Mouse (Mus musculus) midbrain, embryonic 10.5 days (tissue): ENCODE measurements around the gene Chst2. TPM values are rescaled to one million over a fixed set of nuclear protein-coding genes. Genes with fewer than 3 reads are reported as not detected.
A peak's percentile ranks its signal among the peaks of the same experiment; 100 is the strongest.

Source experiments
- DNase-seq: peaks from one replicate; pipeline ENCODE4 v3.0.0-alpha.2; 2017; ENCODE audit warnings: low spot score
- H3K27ac ChIP-seq: fragments of 300-500 bp; sonication (generic); replicated peaks from 2 replicates; pipeline ENCODE4 v1.5.1; 2016; ENCODE audit warnings: mild to moderate bottlenecking
- H3K27me3 ChIP-seq: fragments of 300-500 bp; sonication (generic); 2 replicates; pipeline ENCODE4 v1.6.1; 2016; ENCODE audit warnings: low read depth, mild to moderate bottlenecking; ENCODE audit not compliant: poor library complexity, severe bottlenecking
- H3K36me3 ChIP-seq: fragments of 300-500 bp; sonication (generic); 2 replicates; pipeline ENCODE4 v1.6.1; 2016; ENCODE audit warnings: mild to moderate bottlenecking, moderate library complexity
- H3K4me1 ChIP-seq: fragments of 300-500 bp; sonication (generic); 2 replicates; pipeline ENCODE4 v1.6.1; 2016
- H3K4me3 ChIP-seq: fragments of 300-500 bp; sonication (generic); 2 replicates; pipeline ENCODE4 v1.5.1; 2016; ENCODE audit warnings: mild to moderate bottlenecking, moderate library complexity
- H3K9me3 ChIP-seq: fragments of 300-500 bp; sonication (generic); replicated peaks from 2 replicates; pipeline ENCODE4 v1.6.1; 2016; ENCODE audit warnings: mild to moderate bottlenecking
- WGBS: fragments of 180-500 bp; shearing (Covaris S2); methylation state at CpG from one replicate; pipeline ENCODE4 v1.1.7; 2016; 5-methylcytosine and 5-hydroxymethylcytosine counted together
- polyA plus RNA-seq: library from polyadenylated mRNA; unstranded; fragments of >200 nt; fragmentation: Nextera tagmentation; extraction: Ambion mirVana; gene quantifications from 2 replicates; pipeline ENCODE4 v1.2.1, GENCODE M21; 2016

Chst2 gene
- 8.8 TPM in 2 replicates for polyA plus RNA-seq

DNA sequence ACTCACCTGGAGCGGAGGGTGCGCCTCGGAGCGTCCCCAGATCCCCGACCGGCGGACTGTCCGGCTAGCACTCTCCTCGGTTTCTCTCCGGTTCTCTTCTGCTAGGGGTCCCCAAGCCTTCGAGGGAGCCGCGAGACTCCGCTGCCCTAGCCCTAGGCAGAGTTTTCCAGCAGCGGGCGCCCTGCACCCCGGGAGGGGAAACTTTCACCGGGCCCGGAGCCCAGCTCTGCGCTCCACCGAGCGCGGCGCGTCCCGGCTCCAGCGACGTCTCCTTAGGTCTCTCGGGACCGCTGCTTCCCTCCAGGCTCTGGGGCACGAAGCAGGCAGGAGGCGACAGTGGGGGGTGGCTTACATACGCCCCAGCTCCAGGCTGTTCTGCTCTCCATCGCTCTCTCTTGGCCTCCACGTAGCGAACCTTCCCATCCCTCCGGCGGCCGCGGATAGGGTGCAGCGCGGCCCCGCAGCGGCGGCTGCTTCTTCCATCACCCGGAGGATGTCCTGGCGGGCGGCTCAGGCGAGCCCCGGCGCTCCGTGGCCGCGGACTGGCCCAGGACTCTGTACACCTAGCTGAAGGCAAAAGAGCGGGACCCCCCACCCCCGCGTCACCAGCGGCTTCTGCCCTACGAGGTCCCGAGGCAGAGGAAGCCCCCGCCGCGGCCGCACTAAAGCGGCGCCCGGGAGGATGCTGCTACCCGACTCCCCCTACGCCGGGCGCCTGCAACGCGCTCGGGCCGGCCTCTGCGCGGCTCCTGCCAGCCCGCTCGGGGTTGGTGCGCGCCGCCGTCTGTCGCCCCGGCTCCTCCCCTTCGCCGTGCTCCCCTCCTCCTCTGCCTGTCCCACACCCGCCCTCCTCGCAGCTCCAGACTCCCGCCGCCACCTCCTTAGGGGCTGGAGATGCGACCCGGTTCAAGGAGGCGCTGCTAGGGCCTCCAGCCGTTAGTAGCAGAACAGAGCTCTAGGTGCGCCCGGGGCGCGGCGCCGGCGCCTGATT lies at the start of gene Chst2:
Gene Chst2 (minus strand): TSS at position 152 of the 991 bp plus-strand sequence.
- H3K27me3 ChIP-seq, result peaks cover 31% of the 10 kb centered on the region
- peaks cover 14% of the 10 kb centered on the region for H3K36me3 ChIP-seq
- peak within 1 kb of the TSS; percentile 84 for H3K4me3 ChIP-seq
- DNase-seq, result peak; percentile 93
- no peaks in the 10 kb centered on the region for H3K9me3 ChIP-seq
- under 1% methylated on average over 102 of the region's 102 CpGs for WGBS
- peaks cover 42% of the 10 kb centered on the region for H3K4me1 ChIP-seq
- H3K27ac ChIP-seq, result peak within 1 kb of the TSS; percentile 89

DNA sequence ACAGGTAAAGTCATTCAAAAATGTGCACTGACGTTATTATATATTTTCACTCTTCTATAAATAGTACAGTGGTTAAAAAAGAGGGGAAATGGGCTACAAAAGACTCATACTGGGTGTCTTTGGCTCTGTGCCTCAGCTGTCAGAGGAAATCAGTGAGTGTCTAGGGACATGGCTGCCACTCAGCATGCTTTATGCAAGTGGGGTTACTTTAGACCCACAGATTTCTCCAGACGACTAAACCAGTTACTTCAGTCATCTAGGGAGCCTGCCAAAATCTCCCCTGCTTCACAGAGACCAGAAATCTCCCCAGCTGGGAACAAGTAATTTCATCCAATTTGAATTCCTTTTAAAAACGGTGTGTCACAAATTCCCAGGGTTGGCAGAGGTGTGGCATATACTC lies 45.4 kb upstream of the Chst2 start:
- no peak for DNase-seq
- no peak overlapping the region for H3K4me3 ChIP-seq
- WGBS, result 89% methylated on average over 3 of the region's 3 CpGs
- no peaks in the 10 kb centered on the region for H3K4me1 ChIP-seq
- no peak overlapping the region for H3K27ac ChIP-seq
- H3K27me3 ChIP-seq, result no peaks in the 10 kb centered on the region
- H3K9me3 ChIP-seq, result no peaks in the 10 kb centered on the region; the same call in 1 of the 2 replicates
- H3K36me3 ChIP-seq, result peaks cover 12% of the 10 kb centered on the region

DNA sequence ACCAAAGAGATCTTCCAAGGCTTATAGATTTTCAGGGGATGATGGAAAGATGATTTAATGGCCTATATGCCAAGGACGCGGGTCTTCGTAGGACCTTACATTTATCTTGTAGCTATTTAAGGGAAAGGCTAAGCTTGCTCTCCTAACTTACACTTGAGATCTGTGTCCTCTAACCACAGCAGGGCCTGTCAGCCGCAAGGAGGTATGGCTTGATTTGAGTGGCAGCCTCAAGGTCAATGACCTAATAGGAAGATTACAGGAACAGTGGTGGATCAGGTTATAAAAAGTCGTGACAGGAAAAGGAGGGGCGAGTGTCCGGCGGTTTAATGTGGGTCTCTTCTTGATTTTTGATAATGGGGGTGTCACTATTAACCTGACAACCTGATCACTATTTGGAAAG lies 44.1 kb upstream of the Chst2 start:
- Histone ChIP-seq H3K9me3 (no peaks in the 10 kb centered on the region; the same call in 1 of the 2 replicates), H3K27ac (no peak overlapping the region), H3K4me1 (no peaks in the 10 kb centered on the region), H3K4me3 (no peak overlapping the region), H3K36me3 (no peaks in the 10 kb centered on the region; the same call in 1 of the 2 replicates), H3K27me3 (no peaks in the 10 kb centered on the region)
- WGBS, result 95% methylated on average over 8 of the region's 8 CpGs
- no peak for DNase-seq

DNA sequence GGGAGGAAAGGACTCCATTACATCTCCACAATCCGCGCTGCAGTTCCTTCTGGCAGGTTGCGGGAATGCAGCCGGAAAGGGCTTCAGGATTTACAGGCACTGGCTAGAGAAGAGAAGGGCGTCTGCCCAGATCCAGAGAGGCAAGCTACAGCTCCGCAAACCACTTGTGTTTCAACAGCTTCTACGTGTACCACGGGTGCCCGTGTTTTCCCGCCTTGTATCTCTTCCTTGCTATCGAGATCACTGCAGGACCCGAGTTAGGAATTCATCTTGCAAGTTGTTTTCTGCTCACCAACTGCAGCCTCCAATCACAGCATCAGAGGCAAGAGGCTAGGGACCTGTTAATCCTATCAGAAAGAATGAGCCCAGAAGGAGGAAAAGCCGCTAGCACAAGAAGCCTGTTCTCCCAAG lies 35.8 kb upstream of the Chst2 start:
- H3K4me3 ChIP-seq, result peak overlapping the region; percentile 44
- H3K36me3 ChIP-seq, result no peaks in the 10 kb centered on the region
- WGBS, result 6% methylated on average over 13 of the region's 13 CpGs
- no peaks in the 10 kb centered on the region for H3K9me3 ChIP-seq
- H3K27ac ChIP-seq, result peak overlapping the region; percentile 74
- no peaks in the 10 kb centered on the region for H3K27me3 ChIP-seq
- H3K4me1 ChIP-seq, result peaks cover 21% of the 10 kb centered on the region
- DNase-seq, result peak; percentile 75

DNA sequence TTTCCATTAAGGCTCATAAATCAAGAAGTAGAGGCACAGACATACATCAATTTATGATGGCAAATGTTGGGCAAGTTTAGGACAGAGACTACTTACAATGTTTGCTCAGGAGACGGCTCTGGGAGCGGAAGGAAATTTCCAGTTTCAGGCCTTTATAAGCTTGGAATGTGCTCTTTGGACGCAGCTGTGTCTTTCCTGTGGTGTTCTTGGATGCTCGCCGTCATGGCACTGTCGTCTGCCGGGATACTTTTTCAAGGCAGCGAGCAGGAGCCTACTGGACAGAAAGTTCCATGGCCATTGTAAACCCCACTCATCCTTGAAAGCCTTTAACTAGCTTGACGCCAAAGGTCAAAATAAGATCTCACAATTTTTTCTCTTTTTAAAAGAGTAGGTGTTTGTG lies 31.4 kb upstream of the Chst2 start:
- Histone ChIP-seq H3K27ac (no peak overlapping the region), H3K9me3 (no peaks in the 10 kb centered on the region), H3K27me3 (no peaks in the 10 kb centered on the region), H3K4me1 (peaks cover 21% of the 10 kb centered on the region), H3K36me3 (no peaks in the 10 kb centered on the region), H3K4me3 (no peak overlapping the region)
- no peak for DNase-seq
- 88% methylated on average over 9 of the region's 9 CpGs for WGBS

DNA sequence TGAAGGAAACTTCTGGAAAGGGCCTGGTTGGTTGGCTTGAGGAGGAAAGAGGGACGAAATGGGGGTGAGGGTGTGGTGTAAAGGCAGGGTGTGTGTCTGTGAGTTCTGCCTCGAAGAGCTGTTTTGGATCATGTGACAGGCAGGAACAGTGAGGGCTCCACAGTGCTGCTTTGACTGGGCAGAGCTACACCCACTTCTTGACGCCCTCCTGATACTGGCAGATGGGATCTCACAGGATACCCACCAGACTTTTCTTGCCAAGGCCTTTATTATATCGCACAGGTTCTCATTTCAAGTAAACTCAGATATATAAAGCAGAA lies 29.7 kb upstream of the Chst2 start:
- no peak for DNase-seq
- Histone ChIP-seq H3K36me3 (no peaks in the 10 kb centered on the region), H3K27me3 (no peaks in the 10 kb centered on the region), H3K4me1 (peaks cover 6% of the 10 kb centered on the region; the same call in 1 of the 2 replicates), H3K9me3 (no peaks in the 10 kb centered on the region), H3K27ac (no peak overlapping the region), H3K4me3 (no peak overlapping the region)
- 85% methylated on average over 4 of the region's 4 CpGs for WGBS

DNA sequence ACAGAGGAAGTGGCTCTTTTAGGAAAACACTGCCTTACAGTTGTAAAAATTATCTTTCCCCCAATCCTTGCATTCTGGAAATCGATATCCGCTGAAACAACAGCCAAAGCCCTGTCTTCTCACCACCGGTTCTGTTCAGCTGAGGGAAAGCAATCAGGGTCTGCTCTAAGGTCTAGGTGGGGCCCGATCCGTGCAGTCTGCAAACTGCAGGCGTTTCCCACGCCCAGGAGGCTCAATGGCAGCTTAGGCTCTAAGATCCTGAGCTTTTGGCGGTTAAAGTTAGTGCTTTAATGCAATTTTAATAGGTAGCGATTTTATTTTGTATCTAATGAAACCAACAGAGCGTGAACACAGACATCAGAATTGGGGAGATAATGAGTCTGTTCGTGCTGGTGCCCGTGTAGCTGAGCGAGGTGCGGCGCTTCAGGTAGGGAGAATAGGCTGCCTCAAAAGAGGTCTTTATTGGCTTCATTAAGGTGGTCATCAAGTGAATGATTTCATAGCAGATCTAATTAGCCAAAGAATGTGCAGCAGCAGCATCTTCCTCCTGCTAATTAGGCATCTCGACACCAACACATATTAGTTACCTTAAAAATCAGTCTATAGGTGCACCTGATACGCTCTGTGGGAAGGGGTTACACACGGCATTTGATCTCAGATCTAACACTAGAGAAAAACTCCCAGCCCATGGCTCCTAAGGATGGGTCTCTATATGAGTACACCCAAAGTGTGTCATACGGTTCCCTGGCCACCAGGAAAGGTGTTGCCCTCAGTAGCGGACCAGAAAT lies 29.2 kb upstream of the Chst2 start:
- no peak overlapping the region for H3K4me3 ChIP-seq
- H3K27ac ChIP-seq, result no peak overlapping the region
- no peaks in the 10 kb centered on the region for H3K27me3 ChIP-seq
- no peaks in the 10 kb centered on the region for H3K36me3 ChIP-seq
- H3K9me3 ChIP-seq, result no peaks in the 10 kb centered on the region
- peaks cover 6% of the 10 kb centered on the region; the same call in 1 of the 2 replicates for H3K4me1 ChIP-seq
- no peak for DNase-seq
- 86% methylated on average over 20 of the region's 20 CpGs for WGBS

DNA sequence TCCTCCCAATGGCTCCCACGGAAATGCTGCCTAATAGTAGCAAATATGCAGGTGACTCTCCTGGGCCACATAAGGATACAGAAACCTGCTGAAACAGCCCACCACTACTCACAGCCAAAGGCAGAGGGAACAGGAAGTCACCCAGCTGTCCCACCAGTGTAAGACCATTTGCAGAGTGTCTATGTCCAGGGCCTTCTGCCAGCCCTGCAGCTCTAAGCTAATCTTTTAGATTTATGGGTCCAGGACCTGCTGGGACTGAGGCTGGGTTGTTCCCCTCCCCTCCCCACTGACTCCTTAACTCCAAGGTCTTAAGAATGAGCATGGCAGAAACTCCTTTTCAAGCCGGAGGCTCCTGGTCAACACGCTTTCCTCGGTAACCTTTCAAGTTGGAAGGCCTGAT lies 21.8 kb upstream of the Chst2 start:
- 82% methylated on average over 4 of the region's 4 CpGs for WGBS
- Histone ChIP-seq H3K4me3 (no peak overlapping the region), H3K36me3 (no peaks in the 10 kb centered on the region)

DNA sequence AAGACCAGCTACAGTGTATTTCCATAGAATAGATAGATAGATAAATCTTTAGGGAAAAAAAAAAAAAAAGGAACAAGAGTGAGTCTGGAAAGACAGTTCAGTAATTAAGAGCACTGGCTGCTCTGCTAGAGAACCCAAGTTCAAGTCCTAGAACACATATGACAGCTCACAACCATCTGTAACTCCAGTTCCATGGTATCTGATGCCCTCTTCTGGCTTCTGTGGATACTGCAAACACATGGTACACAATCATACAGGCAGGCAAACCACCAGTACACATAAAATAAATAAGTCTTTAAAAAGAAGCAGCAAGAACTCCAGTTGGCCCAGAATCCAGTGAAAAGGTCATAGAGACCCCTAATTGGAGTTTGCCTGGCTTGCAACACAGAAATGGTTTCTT lies 7.4 kb upstream of the Chst2 start:
- DNase-seq, result no peak
- Histone ChIP-seq H3K27ac (no peak overlapping the region), H3K27me3 (peaks cover 2% of the 10 kb centered on the region; the same call in 1 of the 2 replicates), H3K9me3 (0 out of 2 replicates have a peak, but pooled peaks cover 3% of the 10 kb centered on the region), H3K4me3 (no peak overlapping the region), H3K36me3 (no peaks in the 10 kb centered on the region), H3K4me1 (no peaks in the 10 kb centered on the region)

More for the DNA sequence above, 21.8 kb upstream of the Chst2 start:
- DNase-seq, result no peak
- Histone ChIP-seq H3K4me1 (no peaks in the 10 kb centered on the region), H3K27me3 (no peaks in the 10 kb centered on the region), H3K9me3 (no peaks in the 10 kb centered on the region), H3K27ac (no peak overlapping the region)

DNA sequence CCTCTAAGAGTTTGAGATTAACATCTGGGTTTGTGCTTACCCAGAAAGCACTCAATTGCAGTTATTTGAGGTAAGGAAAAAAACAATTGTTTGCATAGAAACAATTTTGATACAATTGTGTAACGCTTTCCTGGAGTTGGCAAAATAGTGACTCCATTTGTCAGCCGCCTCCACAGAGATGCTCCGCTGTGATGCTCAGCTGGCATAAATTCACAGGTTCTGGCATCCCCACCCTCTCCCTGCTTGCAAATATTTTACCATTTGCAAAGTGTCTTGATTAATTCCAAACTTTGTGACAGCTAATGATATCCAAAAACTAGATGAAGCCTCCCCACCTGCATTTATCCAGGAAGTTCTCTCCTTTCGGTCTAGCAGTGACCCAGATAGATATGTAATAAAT lies 5.5 kb upstream of the Chst2 start:
- DNase-seq, result no peak
- no peaks in the 10 kb centered on the region for H3K36me3 ChIP-seq
- 0 out of 2 replicates have a peak, but pooled peaks cover 3% of the 10 kb centered on the region for H3K9me3 ChIP-seq
- H3K27me3 ChIP-seq, result peaks cover 10% of the 10 kb centered on the region; the same call in 1 of the 2 replicates
- H3K27ac ChIP-seq, result no peak overlapping the region
- H3K4me3 ChIP-seq, result no peak overlapping the region
- WGBS, result 95% methylated on average over 4 of the region's 4 CpGs
- H3K4me1 ChIP-seq, result peaks cover 9% of the 10 kb centered on the region

DNA sequence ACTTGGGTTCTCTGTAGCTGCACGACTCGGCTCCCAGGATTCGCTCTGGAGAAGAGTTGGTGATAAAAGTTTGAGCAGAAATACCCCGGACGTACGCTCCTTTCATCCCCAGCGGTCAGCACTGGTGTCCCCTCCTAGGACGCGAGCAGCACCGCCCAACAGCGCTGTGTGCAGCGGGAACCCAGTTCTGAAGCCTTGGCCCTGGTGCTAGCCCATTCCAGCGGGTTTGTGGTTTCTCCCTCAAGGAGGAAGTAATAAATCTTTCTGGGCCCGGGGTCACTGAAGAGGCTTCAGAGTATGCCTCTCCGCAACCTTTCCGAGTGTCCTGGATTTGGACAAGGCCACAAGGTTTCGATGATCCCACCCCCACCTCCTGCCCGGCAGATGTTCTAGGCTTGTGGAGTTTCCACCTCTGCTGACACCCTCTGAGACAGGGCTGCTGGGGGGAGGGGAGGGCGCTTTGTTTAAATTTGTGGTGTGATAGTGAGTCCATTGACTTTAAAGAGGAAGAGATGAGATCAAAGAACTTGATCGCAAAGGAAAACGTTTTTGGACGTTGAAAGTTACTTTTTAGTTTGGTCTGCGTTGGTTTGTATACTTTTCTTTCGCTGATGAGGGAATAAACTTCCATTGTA lies 1.2 kb upstream of the Chst2 start:
- DNase-seq, result no peak
- Histone ChIP-seq H3K27me3 (peaks cover 31% of the 10 kb centered on the region), H3K4me1 (peaks cover 41% of the 10 kb centered on the region), H3K36me3 (peaks cover 14% of the 10 kb centered on the region), H3K4me3 (peak overlapping the region; percentile 84), H3K9me3 (no peaks in the 10 kb centered on the region), H3K27ac (peak overlapping the region; percentile 89)
- under 1% methylated on average over 24 of the region's 24 CpGs for WGBS

DNA sequence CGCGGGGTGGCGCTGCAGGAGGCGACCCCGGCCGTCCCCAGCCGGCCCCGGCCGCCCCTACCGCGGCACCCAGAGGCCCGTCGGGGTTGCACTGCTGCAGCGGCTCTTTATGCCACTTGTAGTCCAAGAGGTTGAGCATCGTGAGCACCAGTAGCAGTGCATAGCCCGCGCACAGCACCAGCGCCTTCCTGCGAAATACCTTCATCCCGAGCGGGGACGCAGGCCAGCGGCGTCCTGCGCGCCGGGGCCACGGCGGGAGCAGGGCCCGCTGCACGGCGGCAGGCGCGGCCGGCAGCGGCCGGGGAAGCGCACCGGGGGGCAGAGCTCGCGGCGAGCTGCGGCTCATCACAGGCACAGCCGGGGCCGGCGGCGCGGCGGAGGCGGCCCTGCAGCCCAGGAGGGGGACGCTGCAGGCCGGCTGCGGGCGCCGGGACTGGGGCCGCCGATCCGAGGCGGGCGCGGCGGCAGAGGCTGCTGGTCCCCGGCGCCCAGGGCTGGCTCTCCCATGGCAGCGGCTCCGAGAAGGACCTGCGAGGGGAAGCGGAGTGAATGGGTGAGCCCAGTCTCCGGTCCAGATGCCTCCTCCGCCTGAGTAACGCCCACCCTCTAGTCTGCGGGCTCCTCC lies 464 bp downstream of the Chst2 start:
- H3K4me1 ChIP-seq, result peaks cover 45% of the 10 kb centered on the region
- peak overlapping the region; percentile 89 for H3K27ac ChIP-seq
- peak; percentile 73 for DNase-seq
- WGBS, result 2% methylated on average over 68 of the region's 72 CpGs
- peaks cover 14% of the 10 kb centered on the region for H3K36me3 ChIP-seq
- peak overlapping the region; percentile 84 for H3K4me3 ChIP-seq
- H3K27me3 ChIP-seq, result peaks cover 31% of the 10 kb centered on the region
- no peaks in the 10 kb centered on the region for H3K9me3 ChIP-seq
